Mouse (Mus musculus) Muller cell, postnatal 12 days (primary cell): ENCODE results near the gene Smg6.
"Not testable (repeated sequence)": the region's sequence is repeated elsewhere in the genome, so short reads cannot be mapped to it uniquely, and the experiment has no call there.

Source experiments
- DNase-seq: peaks from one replicate; pipeline ENCODE4 v3.0.0-alpha.2; 2015; ENCODE audit errors: inconsistent ontology term

The Smg6 gene

GRCm38 (mm10) chr11:74994141-74994540 is 68.5 kb downstream of the Smg6 start:
- no peak for DNase-seq

GRCm38 (mm10) chr11:74994856-74995255 is 69.2 kb downstream of the Smg6 start:
- no peak for DNase-seq

- no peak for DNase-seq
These were observed 70.9 kb downstream of the Smg6 start for GRCm38 (mm10) chr11:74996482-74996881.

GRCm38 (mm10) chr11:75000869-75001653 is 75.4 kb downstream of the Smg6 start:
- DNase-seq: no peak

GRCm38 (mm10) chr11:75008270-75008669 is 82.6 kb downstream of the Smg6 start:
- DNase-seq: no peak

DNA sequence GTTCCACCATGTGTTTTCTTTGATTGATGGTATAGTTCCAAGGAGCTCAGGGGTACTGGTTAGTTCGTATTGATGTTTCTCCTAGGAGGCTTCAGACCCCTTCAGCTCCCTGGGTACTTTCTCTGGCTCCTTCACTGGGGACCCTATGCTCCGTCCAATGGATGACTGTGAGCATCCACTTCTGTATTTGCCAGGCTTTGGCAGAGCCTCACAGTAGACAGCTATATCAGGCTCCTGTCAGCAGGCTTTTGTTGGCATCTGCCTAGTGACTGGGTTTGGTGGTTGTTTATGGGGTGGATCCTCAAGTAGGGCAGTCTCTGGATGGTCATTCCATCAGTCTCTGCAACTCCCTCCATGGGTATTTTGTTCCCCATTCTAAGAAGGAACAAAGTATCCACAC is 83.9 kb downstream of the Smg6 start:
- DNase-seq: not testable (repeated sequence)

DNA sequence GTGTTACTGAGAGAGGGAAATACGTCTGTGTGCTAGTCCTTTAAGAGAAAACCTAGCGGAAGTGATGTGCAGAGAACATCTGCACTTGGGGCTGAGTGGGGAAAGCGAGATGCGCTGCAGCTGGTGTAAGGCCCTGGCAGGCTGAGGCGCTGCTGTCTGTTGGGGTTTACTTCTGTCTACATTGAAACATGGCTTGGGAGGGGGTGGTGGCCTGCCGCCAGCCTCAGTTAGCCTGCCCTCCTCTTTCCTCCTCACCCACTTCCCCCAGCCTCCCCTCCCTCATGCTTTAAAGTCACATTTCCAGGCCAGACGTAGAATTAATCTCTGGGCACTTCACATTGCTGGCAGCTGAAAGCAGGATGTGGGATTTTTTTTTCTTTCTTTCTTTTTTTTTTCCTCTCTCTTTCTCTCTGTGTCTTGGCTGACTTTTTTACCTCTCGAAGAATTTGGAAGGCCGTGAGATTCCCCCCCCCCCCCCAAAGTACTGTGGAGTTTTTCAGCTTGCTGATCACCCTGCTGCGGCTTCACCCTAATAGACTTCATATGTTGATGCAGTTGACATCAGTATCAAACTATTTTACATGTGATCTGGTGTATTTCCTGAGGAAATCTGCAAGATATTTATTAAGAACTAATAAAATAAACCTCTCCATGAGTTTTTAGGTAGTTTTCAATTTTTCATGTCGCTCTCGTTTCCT is 87.5 kb downstream of the Smg6 start:
- DNase-seq: peak; percentile 66

DNA sequence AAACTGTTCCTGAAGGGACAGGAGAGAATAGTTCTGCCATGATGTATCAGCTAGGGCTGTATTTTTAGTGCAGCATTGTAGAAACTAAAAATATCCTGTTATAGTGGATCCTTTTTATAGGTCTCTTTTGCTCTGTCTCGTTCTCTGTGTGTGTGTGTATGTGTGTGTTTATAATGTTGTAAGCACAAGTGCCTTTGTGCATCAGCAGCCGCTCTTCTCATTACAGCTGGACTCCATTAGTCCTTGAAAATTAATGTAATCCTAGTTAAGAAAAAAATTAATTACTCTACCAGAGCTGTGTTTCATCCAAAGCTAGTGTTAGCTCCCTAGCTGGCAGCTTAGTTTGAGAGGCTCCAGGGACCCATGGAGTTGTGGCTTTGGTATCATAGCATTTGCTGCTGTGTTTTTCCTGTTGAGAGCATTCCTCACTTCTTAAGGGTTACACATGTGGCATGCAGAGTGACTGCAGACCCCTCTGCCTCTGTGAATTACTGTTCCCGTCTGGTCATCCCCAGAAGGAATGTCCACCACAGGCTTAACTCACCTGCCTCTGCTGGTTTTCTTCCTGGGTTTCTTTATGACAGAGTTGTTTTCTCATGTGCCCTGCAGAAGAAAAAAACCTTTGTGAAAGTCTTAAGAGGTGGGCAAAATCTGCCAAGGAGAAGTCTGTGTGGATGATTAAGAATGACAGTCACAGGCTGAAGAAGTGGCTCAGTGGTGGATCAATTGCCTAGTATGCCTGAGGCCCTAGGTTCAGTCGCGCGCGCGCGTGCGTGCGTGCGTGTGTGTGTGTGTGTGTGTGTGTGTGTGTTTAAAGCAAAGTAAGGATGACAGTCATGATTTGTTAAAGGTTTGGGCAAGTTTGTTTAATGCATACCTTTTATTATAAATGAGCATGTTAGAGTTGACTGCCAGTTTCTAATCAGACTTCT is 88.4 kb downstream of the Smg6 start:
- peak; percentile 43 for DNase-seq

DNA sequence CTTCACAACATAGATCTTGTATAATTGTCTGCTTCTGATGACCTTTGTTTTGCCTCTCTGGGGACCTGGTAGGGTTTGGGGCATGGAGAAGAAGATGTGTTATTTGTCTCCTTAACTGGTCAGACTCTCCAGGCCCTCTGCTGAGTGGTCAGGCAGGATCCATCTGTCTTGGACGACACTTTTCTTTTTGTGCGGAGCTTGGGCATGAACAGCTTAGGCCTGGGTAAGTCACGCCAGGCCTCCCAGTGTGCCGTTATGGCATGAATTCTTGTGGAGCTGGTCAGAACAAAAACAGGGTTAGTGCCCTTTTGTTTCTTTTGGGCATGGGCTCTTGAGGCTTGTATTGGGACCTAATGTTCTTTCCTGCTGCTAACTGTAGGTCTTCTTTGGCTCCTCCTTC is 89.2 kb downstream of the Smg6 start:
- peak; percentile 60 for DNase-seq

DNA sequence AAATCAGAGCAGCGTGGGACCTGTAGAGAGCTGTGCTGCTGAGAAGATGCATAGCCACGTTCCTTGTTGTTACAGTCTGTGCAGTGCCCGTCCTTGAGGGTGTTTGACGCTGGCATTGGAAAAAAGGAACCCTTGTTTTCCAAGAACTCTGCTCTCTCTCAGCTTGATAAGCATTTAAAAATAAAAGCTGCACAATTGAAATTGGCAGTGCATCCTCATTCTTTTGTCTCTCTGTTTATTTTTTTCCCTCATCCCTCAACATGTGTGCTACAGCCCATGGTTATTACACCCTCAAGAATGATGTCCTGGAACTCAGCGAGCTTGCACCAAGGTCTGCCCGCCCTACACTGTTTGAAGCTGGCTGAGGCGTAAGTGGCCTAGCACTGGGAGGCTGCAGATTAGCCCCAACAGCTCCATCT is 89.8 kb downstream of the Smg6 start:
- peak; percentile 71 for DNase-seq

- peak; percentile 37 for DNase-seq
These were observed 90.8 kb downstream of the Smg6 start for GRCm38 (mm10) chr11:75016309-75016860.

DNA sequence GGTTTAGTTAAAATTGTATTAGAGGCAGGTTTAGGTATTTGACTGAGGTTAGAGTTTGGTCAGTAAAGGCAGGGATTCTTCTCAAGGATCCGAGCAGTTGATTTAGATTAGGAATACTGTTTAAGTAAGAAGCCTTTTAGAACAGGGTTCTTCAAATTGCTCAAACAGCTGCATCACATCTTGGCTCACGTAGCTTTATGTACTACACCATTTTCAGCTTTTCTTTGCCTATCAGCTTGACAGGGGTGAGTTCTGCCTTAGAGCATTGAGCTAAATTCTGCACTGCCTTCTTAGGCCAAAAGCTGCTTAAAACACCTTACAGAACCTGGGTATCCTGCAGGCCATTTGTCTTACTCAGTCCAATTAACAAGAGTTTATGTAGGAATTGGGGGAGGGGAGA is 92.2 kb downstream of the Smg6 start:
- DNase-seq: no peak

- no peak for DNase-seq
These were observed 101.4 kb downstream of the Smg6 start for GRCm38 (mm10) chr11:75026977-75027376.

GRCm38 (mm10) chr11:75027616-75028015 is 102.0 kb downstream of the Smg6 start:
- no peak for DNase-seq

DNA sequence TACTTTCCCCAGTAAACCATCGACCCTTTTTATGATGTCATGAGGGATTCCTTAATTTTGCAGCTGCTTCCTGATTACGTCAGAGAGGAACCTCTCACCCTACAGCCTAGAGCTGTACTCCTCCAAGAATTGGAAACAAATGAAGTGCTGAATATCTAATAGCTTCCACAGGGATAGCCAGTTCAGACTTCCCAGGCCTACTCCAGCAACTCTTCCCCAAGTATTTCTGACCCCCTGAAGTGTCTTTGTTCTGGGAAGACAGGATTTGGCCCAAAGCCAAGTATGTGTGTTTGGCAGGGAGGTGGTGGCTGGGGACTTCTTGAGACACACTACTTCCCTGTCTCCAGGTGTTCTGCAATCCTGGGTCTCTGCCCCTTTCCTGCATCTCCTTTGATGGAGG is 105.6 kb downstream of the Smg6 start:
- peak; percentile 24 for DNase-seq

DNA sequence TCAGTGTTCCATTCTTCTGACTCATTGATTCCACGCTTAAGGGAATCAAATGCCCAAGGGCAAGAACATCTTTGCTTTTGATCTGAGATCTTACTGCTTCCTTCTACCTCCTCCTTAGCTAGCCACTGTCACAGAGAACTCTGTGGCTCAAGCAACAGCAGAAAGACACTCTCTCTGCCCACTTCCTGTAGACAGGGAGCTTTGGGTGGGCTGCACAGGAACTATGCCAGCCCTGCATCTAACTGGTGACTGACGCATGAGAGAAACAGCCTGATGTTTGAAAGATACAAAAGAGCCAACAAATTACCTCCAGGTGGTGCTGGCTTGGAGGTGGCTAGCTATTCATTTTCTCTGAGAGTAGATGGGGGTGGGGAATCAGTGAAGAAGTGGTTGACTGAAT is 107.3 kb downstream of the Smg6 start:
- no peak for DNase-seq

- DNase-seq: no peak
These were observed 108.0 kb downstream of the Smg6 start for GRCm38 (mm10) chr11:75033581-75034067.

DNA sequence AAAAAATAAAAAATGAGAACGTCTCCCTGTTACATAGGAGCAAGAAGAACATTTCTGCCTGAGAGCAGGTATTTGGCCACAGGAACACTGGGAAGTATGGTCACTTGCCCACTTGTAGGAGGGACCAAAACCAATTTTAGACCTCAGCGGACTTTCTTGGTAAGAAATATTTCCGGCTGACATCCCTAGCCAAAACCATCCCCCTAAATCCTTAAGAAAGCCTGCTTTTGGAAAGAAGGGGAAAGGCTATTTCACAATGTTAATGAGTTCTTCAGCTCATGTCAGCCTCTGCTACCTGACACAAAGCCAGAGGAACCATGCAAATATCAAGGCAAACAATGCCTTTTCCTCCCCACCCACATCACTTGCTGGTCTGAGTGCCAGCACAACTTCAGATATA is 108.5 kb downstream of the Smg6 start:
- DNase-seq: no peak

GRCm38 (mm10) chr11:75044333-75044732 is 118.7 kb downstream of the Smg6 start:
- DNase-seq: no peak

GRCm38 (mm10) chr11:75045822-75046221 is 120.2 kb downstream of the Smg6 start:
- DNase-seq: no peak

- no peak for DNase-seq
These were observed 121.0 kb downstream of the Smg6 start for GRCm38 (mm10) chr11:75046638-75047037.

- DNase-seq: peak; percentile 83
These were observed 121.4 kb downstream of the Smg6 start for GRCm38 (mm10) chr11:75047066-75047465.
